Mouse (Mus musculus) kidney, embryonic 15.5 days (tissue): ENCODE measurements around the gene Siglece. TPM values are rescaled to one million over a fixed set of nuclear protein-coding genes. Genes with fewer than 3 reads are reported as not detected.

ENCODE experiments used
- ATAC-seq: fragments of 200-750 bp; cut with Nextera tagmentation; replicated peaks from 2 replicates; pipeline ENCODE4 v1.8.0; 2017; ENCODE audit warnings: moderate TSS enrichment; ENCODE audit not compliant: low FRiP score
- H3K27ac ChIP-seq: fragments of 300-500 bp; sonication (generic); 2 replicates; pipeline ENCODE4 v1.5.1; 2015; ENCODE audit warnings: mild to moderate bottlenecking, inconsistent platforms
- H3K27me3 ChIP-seq: fragments of 300-500 bp; sonication (generic); 2 replicates; pipeline ENCODE4 v1.6.1; 2015; ENCODE audit warnings: inconsistent platforms
- H3K36me3 ChIP-seq: fragments of 300-500 bp; sonication (generic); 2 replicates; pipeline ENCODE4 v1.6.1; 2015; ENCODE audit warnings: inconsistent platforms
- H3K4me1 ChIP-seq: fragments of 300-500 bp; sonication (generic); 2 replicates; pipeline ENCODE4 v1.6.1; 2015; ENCODE audit warnings: inconsistent platforms
- H3K4me2 ChIP-seq: fragments of 300-500 bp; sonication (generic); 2 replicates; pipeline ENCODE4 v1.6.1; 2015; ENCODE audit warnings: moderate library complexity, mild to moderate bottlenecking, inconsistent platforms
- H3K4me3 ChIP-seq: fragments of 300-500 bp; sonication (generic); replicated peaks from 2 replicates; pipeline ENCODE4 v1.5.1; 2015; ENCODE audit warnings: mild to moderate bottlenecking, inconsistent platforms
- H3K9ac ChIP-seq: fragments of 300-500 bp; sonication (generic); 2 replicates; pipeline ENCODE4 v1.6.1; 2015; ENCODE audit warnings: mild to moderate bottlenecking, inconsistent platforms
- H3K9me3 ChIP-seq: fragments of 300-500 bp; sonication (generic); replicated peaks from 2 replicates; pipeline ENCODE4 v1.6.1; 2016; ENCODE audit warnings: inconsistent platforms
- WGBS: fragments of 180-500 bp; shearing (Covaris S2); methylation state at CpG from one replicate; pipeline ENCODE4 v1.1.7; 2015; ENCODE audit warnings: mixed read lengths; 5-methylcytosine and 5-hydroxymethylcytosine counted together
- polyA plus RNA-seq: library from polyadenylated mRNA; unstranded; fragments of >200 nt; fragmentation: Nextera tagmentation; extraction: Ambion mirVana; gene quantifications from 2 replicates; pipeline ENCODE4 v1.2.1, GENCODE M21; 2015

Gene Siglece
- polyA plus RNA-seq, 1 experiment from 2014 or later: 0.66 TPM

- H3K27me3 ChIP-seq: no peaks in the 10 kb centered on the region
- H3K4me2 ChIP-seq: peak overlapping the region; percentile 4; the same call in 1 of the 2 replicates
- WGBS: 8% methylated on average over 10 of the region's 10 CpGs
- H3K9me3 ChIP-seq: no peaks in the 10 kb centered on the region
- no peak overlapping the region for H3K4me3 ChIP-seq
- 0 out of 2 replicates have a peak, but pooled peaks cover 3% of the 10 kb centered on the region for H3K4me1 ChIP-seq
- 0 out of 2 replicates have a peak, but pooled peaks have one; percentile 25 for ATAC-seq
- no peak overlapping the region for H3K27ac ChIP-seq
- no peaks in the 10 kb centered on the region for H3K36me3 ChIP-seq
- no peak overlapping the region for H3K9ac ChIP-seq
Observed at GRCm38 (mm10) chr7:43623819-43624218, 36.1 kb downstream of the Siglece start.

GRCm38 (mm10) chr7:43622927-43623326, 37.0 kb downstream of the Siglece start:
- no peak overlapping the region for H3K4me2 ChIP-seq
- H3K27ac ChIP-seq: no peak overlapping the region
- 62% methylated on average over 7 of the region's 7 CpGs for WGBS
- no peak overlapping the region for H3K4me3 ChIP-seq
- no peak for ATAC-seq
- H3K4me1 ChIP-seq: 0 out of 2 replicates have a peak, but pooled peaks cover 3% of the 10 kb centered on the region
- no peak overlapping the region for H3K9ac ChIP-seq
- no peaks in the 10 kb centered on the region for H3K9me3 ChIP-seq
- no peaks in the 10 kb centered on the region for H3K36me3 ChIP-seq
- no peaks in the 10 kb centered on the region for H3K27me3 ChIP-seq

- Histone ChIP-seq H3K27ac (no peak overlapping the region), H3K4me2 (no peak overlapping the region), H3K9me3 (no peaks in the 10 kb centered on the region), H3K27me3 (no peaks in the 10 kb centered on the region), H3K4me1 (no peaks in the 10 kb centered on the region), H3K9ac (no peak overlapping the region), H3K4me3 (no peak overlapping the region), H3K36me3 (no peaks in the 10 kb centered on the region)
- ATAC-seq: no peak
- 93% methylated on average over 14 of the region's 14 CpGs for WGBS
Observed at GRCm38 (mm10) chr7:43613816-43614551, 46.0 kb downstream of the Siglece start.

- WGBS: 73% methylated on average over 7 of the region's 7 CpGs
- no peak for ATAC-seq
Observed at GRCm38 (mm10) chr7:43608316-43608824, 51.6 kb downstream of the Siglece start.

GRCm38 (mm10) chr7:43607743-43608287, 52.1 kb downstream of the Siglece start:
- ATAC-seq: no peak
- Histone ChIP-seq H3K4me1 (peaks cover 9% of the 10 kb centered on the region), H3K9me3 (no peaks in the 10 kb centered on the region), H3K27ac (no peak overlapping the region), H3K36me3 (no peaks in the 10 kb centered on the region), H3K4me2 (peak overlapping the region; percentile 81), H3K27me3 (peaks cover 9% of the 10 kb centered on the region; the same call in 1 of the 2 replicates), H3K4me3 (no peak overlapping the region), H3K9ac (no peak overlapping the region)
- WGBS: 39% methylated on average over 5 of the region's 5 CpGs

More at GRCm38 (mm10) chr7:43608316-43608824, 51.6 kb downstream of the Siglece start:
- no peaks in the 10 kb centered on the region for H3K36me3 ChIP-seq
- no peak overlapping the region for H3K9ac ChIP-seq
- H3K27me3 ChIP-seq: peaks cover 9% of the 10 kb centered on the region; the same call in 1 of the 2 replicates
- peaks cover 9% of the 10 kb centered on the region for H3K4me1 ChIP-seq
- no peak overlapping the region for H3K4me2 ChIP-seq
- H3K9me3 ChIP-seq: no peaks in the 10 kb centered on the region
- H3K27ac ChIP-seq: no peak overlapping the region
- H3K4me3 ChIP-seq: no peak overlapping the region

- peak within 1 kb of the TSS; percentile 44 for H3K4me3 ChIP-seq
- peak; percentile 88 for ATAC-seq
- peaks cover 9% of the 10 kb centered on the region; the same call in 1 of the 2 replicates for H3K27me3 ChIP-seq
- H3K9ac ChIP-seq: no peak within 1 kb of the TSS
- H3K36me3 ChIP-seq: no peaks in the 10 kb centered on the region
- no peaks in the 10 kb centered on the region for H3K9me3 ChIP-seq
- peaks cover 9% of the 10 kb centered on the region for H3K4me1 ChIP-seq
- 16% methylated on average over 41 of the region's 41 CpGs for WGBS
- no peak within 1 kb of the TSS for H3K27ac ChIP-seq
- peak within 1 kb of the TSS; percentile 81 for H3K4me2 ChIP-seq
Observed at GRCm38 (mm10) chr7:43606896-43607742, 52.8 kb downstream of the Siglece start, which contains the start of gene Zfp819. Zfp819 (plus strand) TSS chr7:43607169.

GRCm38 (mm10) chr7:43601884-43602283, 58.1 kb downstream of the Siglece start:
- no peak for ATAC-seq
- no peaks in the 10 kb centered on the region for H3K9me3 ChIP-seq
- no peak overlapping the region for H3K4me3 ChIP-seq
- no peak overlapping the region for H3K27ac ChIP-seq
- peaks cover 1% of the 10 kb centered on the region; the same call in 1 of the 2 replicates for H3K4me1 ChIP-seq
- no peak overlapping the region for H3K4me2 ChIP-seq
- no peak overlapping the region for H3K9ac ChIP-seq
- H3K27me3 ChIP-seq: no peaks in the 10 kb centered on the region
- 44% methylated on average over 5 of the region's 5 CpGs for WGBS
- H3K36me3 ChIP-seq: no peaks in the 10 kb centered on the region

Other genes starting within 250 kb of the Siglece start
- not detected in 2 replicates for gene Lim2, start 232.5 kb downstream of the Siglece start, polyA plus RNA-seq
- gene Nkg7, start 223.1 kb downstream of the Siglece start, polyA plus RNA-seq: 0.32 TPM in 1 of 2 replicates, not detected in the other
- gene Cldnd2, start 219.4 kb downstream of the Siglece start, polyA plus RNA-seq: not detected in 2 replicates
- gene Etfb, start 216.1 kb downstream of the Siglece start, polyA plus RNA-seq: 348 and 355 TPM in 2 replicates
- gene Gm45233, start 216.0 kb downstream of the Siglece start, polyA plus RNA-seq: 0.35 and 0.66 TPM in 2 replicates
- gene Vsig10l, start 197.0 kb downstream of the Siglece start, polyA plus RNA-seq: 4.6 and 5.4 TPM in 2 replicates
- gene Iglon5, start 170.1 kb downstream of the Siglece start, polyA plus RNA-seq: 0.40 and 0.45 TPM in 2 replicates
- gene 4931406B18Rik, start 154.2 kb downstream of the Siglece start, polyA plus RNA-seq: not detected in 2 replicates
- 0.75 and 1.1 TPM in 2 replicates for gene Cd33, start 115.7 kb downstream of the Siglece start, polyA plus RNA-seq
- 3.7 TPM in 2 replicates for gene Zfp658, start 97.9 kb downstream of the Siglece start, polyA plus RNA-seq
- gene Zfp719, start 80.6 kb downstream of the Siglece start, polyA plus RNA-seq: 12.4 and 12.6 TPM in 2 replicates
- gene Zfp819, start 53.0 kb downstream of the Siglece start, polyA plus RNA-seq: 0.21 TPM in 1 of 2 replicates, not detected in the other
- not detected in 2 replicates for gene Ceacam18, start 25.5 kb downstream of the Siglece start, polyA plus RNA-seq
- 15.3 and 16.8 TPM in 2 replicates for gene Ctu1, start 11.9 kb upstream of the Siglece start, polyA plus RNA-seq
- gene Klk14, start 30.3 kb upstream of the Siglece start, polyA plus RNA-seq: not detected in 2 replicates
- 0.47 and 0.64 TPM in 2 replicates for gene Klk13, start 52.4 kb upstream of the Siglece start, polyA plus RNA-seq
- not detected in 2 replicates for gene Klk12, start 108.7 kb upstream of the Siglece start, polyA plus RNA-seq
- 0.14 and 1.0 TPM in 2 replicates for gene Klk11, start 114.4 kb upstream of the Siglece start, polyA plus RNA-seq
- 0.58 and 2.3 TPM in 2 replicates for gene Klk10, start 120.9 kb upstream of the Siglece start, polyA plus RNA-seq
- 0.22 and 0.23 TPM in 2 replicates for gene Klk9, start 131.7 kb upstream of the Siglece start, polyA plus RNA-seq
- 29.0 and 32.5 TPM in 2 replicates for gene Klk8, start 137.4 kb upstream of the Siglece start, polyA plus RNA-seq
- gene Klk7, start 151.1 kb upstream of the Siglece start, polyA plus RNA-seq: 0.08 TPM in 1 of 2 replicates, not detected in the other
- 0.18 TPM in 1 of 2 replicates, not detected in the other for gene Klk6, start 164.3 kb upstream of the Siglece start, polyA plus RNA-seq
- gene Klk5, start 181.8 kb upstream of the Siglece start, polyA plus RNA-seq: not detected in 2 replicates
- gene Klk4, start 221.0 kb upstream of the Siglece start, polyA plus RNA-seq: 0.12 TPM in 1 of 2 replicates, not detected in the other